9 mouse cellular contexts compared by ENCODE assay signal in genomic region chr11:76456897-76457296, GRCm38 (mm10). TPM values are rescaled to one million over a fixed set of nuclear protein-coding genes. Genes with fewer than 3 reads are reported as not detected.
DNase-seq lines count a peak whose midpoint lies in the region; ATAC-seq and TF ChIP-seq lines count a peak whose summit lies in the region.
"Had no signal": no experiment of that assay in that cellular context is flagged by ENCODE, and none has a peak within 500 bp of the region (broad histone marks: within the 10 kb centered on the region; RNA-seq: fewer than 3 reads in every experiment).

No protein-coding gene starts in this region.

- no peak overlapping the region for H3K4me3 ChIP-seq in forebrain, embryonic 10.5 days
- no peak overlapping the region for H3K4me3 ChIP-seq in forebrain, embryonic 11.5 days (ENCODE audit: low read depth, low read length)
- H3K4me3 ChIP-seq in thymus, adult 2 months (ENCODE audit: control insufficient read depth, insufficient read depth, low read length): no peak overlapping the region
- H3K4me3 ChIP-seq: limb, embryonic 13.5 days had no signal

- peak overlapping the region; percentile 53; the same call in 1 of the 2 replicates for H3K27ac ChIP-seq in forebrain, embryonic 10.5 days
- H3K27ac ChIP-seq in forebrain, embryonic 11.5 days (ENCODE audit: low read depth, low read length): no peak overlapping the region
- H3K27ac ChIP-seq in thymus, adult 2 months (ENCODE audit: control insufficient read depth, insufficient read depth, low read length): peak overlapping the region; percentile 45
- H3K27ac ChIP-seq: limb, embryonic 13.5 days had no signal

- no peak for TF ChIP-seq POLR2A in thymus, adult 2 months (IDR thresholded peaks at IDR 0.05; ENCODE audit: control insufficient read depth, extremely low read depth, insufficient read depth, low read length, poor library complexity)

- H3K4me1 ChIP-seq in forebrain, embryonic 10.5 days: peaks cover 16% of the 10 kb centered on the region
- peaks cover 5% of the 10 kb centered on the region; the same call in 1 of the 2 replicates for H3K4me1 ChIP-seq in forebrain, embryonic 11.5 days (replicated peaks; ENCODE audit: control insufficient read depth, insufficient read depth, low read length)
- H3K4me1 ChIP-seq in thymus, adult 2 months (replicated peaks; ENCODE audit: control insufficient read depth, insufficient read depth, low read length): peaks cover 20% of the 10 kb centered on the region
- H3K4me1 ChIP-seq: limb, embryonic 13.5 days had no signal

- peaks cover 8% of the 10 kb centered on the region; the same call in 1 of the 2 replicates for H3K27me3 ChIP-seq in forebrain, embryonic 10.5 days (ENCODE audit: poor library complexity, severe bottlenecking)
- no peaks in the 10 kb centered on the region for H3K27me3 ChIP-seq in forebrain, embryonic 11.5 days (ENCODE audit: control insufficient read depth, insufficient read depth, low read length)
- no peaks in the 10 kb centered on the region for H3K27me3 ChIP-seq in thymus, adult 2 months (ENCODE audit: control insufficient read depth, insufficient read depth, low read length)
- H3K27me3 ChIP-seq: limb, embryonic 13.5 days had no signal

- DNase-seq in forebrain, embryonic 10.5 days (ENCODE audit: extremely low spot score, low spot score): no peak
- DNase-seq in forebrain, embryonic 11.5 days (ENCODE audit: low spot score): no peak
- peak; percentile 23 for DNase-seq in lung, postnatal 36 days
- no peak for DNase-seq in lung, postnatal 25 days (ENCODE audit: low spot score)
- peak; percentile 81 for DNase-seq in induced T-regulatory cell, adult 2 months (ENCODE audit: low read depth)
- DNase-seq in thymus, adult 2 months: peak; percentile 25
- DNase-seq in frontal cortex, postnatal 14 days (ENCODE audit: low spot score in 2 of 2): no peak
- no peak for DNase-seq in gastrocnemius, postnatal 25 days

- no peaks in the 10 kb centered on the region for H3K9me3 ChIP-seq in forebrain, embryonic 10.5 days
- no peaks in the 10 kb centered on the region for H3K9me3 ChIP-seq in forebrain, embryonic 11.5 days (ENCODE audit: control insufficient read depth, low read length)
- H3K9me3 ChIP-seq: limb, embryonic 13.5 days had no signal

- 79% methylated on average over 10 of the region's 10 CpGs for WGBS in forebrain, embryonic 10.5 days
- WGBS in forebrain, embryonic 11.5 days: 72% methylated on average over 10 of the region's 10 CpGs
- 17% methylated on average over 10 of the region's 10 CpGs for WGBS in thymus, adult 2 months

- H3K4me2 ChIP-seq in forebrain, embryonic 11.5 days (ENCODE audit: low read depth, low read length, severe bottlenecking): no peak overlapping the region
- H3K4me2 ChIP-seq: limb, embryonic 13.5 days had no signal

- ATAC-seq in forebrain, embryonic 11.5 days (replicated peaks; ENCODE audit: low FRiP score): no peak

- H3K36me3 ChIP-seq in forebrain, embryonic 10.5 days (replicated peaks): peaks cover 64% of the 10 kb centered on the region
- no peaks in the 10 kb centered on the region; the same call in 1 of the 2 replicates for H3K36me3 ChIP-seq in forebrain, embryonic 11.5 days (ENCODE audit: control insufficient read depth, insufficient read depth, low read length)
- peaks cover 17% of the 10 kb centered on the region for H3K36me3 ChIP-seq in thymus, adult 2 months (ENCODE audit: control insufficient read depth, insufficient read depth, low read length)

- no peak overlapping the region for H3K9ac ChIP-seq in forebrain, embryonic 11.5 days (ENCODE audit: low read length)
- H3K9ac ChIP-seq: limb, embryonic 13.5 days had no signal

- no peak for TF ChIP-seq CTCF in thymus, adult 2 months (IDR thresholded peaks at IDR 0.05; ENCODE audit: borderline replicate concordance, control insufficient read depth, extremely low read depth, insufficient read depth, low read length, poor library complexity)

RNA-seq across cellular contexts. Expression of gene Timm22, which starts 50.1 kb away (rescaled TPM):
- polyA plus RNA-seq in forebrain, embryonic 10.5 days (2016; fragmentation: Nextera tagmentation; extraction: Ambion mirVana): 127 and 128 TPM in 2 replicates
- polyA plus RNA-seq in forebrain, embryonic 11.5 days (2014; fragmentation: Nextera tagmentation; extraction: Ambion mirVana): 109 and 113 TPM in 2 replicates
- 18.0 and 20.4 TPM in 2 replicates for polyA plus RNA-seq in thymus, adult 2 months (2012; rRNA removed)
- 10 to 100 TPM; 40.4 to 40.8 TPM for total RNA-seq in gastrocnemius, postnatal 25 days (2021)

RNA-seq across cellular contexts. Expression of gene Nxn, which starts 58.0 kb away (rescaled TPM):
- 55.4 and 62.3 TPM in 2 replicates for polyA plus RNA-seq in forebrain, embryonic 10.5 days (2016; fragmentation: Nextera tagmentation; extraction: Ambion mirVana)
- polyA plus RNA-seq in forebrain, embryonic 11.5 days (2014; fragmentation: Nextera tagmentation; extraction: Ambion mirVana): 52.3 and 65.1 TPM in 2 replicates
- 24.7 and 25.3 TPM in 2 replicates for polyA plus RNA-seq in thymus, adult 2 months (2012; rRNA removed)
- 10 to 100 TPM; 25.6 to 32.0 TPM for total RNA-seq in gastrocnemius, postnatal 25 days (2021)

Comparison
In these comparisons a context has a peak if more than half of its experiments do, and no peak if none do; other contexts are left out.
1. DNase-seq: peak in lung, postnatal 36 days (single experiment), induced T-regulatory cell, adult 2 months (single experiment) and thymus, adult 2 months (single experiment); none in forebrain, embryonic 10.5 days (single experiment), forebrain, embryonic 11.5 days (single experiment), lung, postnatal 25 days (single experiment), frontal cortex, postnatal 14 days (0 of 2) and gastrocnemius, postnatal 25 days (single experiment).